14 mouse cellular contexts compared by ENCODE assay signal in the genomic region with DNA sequence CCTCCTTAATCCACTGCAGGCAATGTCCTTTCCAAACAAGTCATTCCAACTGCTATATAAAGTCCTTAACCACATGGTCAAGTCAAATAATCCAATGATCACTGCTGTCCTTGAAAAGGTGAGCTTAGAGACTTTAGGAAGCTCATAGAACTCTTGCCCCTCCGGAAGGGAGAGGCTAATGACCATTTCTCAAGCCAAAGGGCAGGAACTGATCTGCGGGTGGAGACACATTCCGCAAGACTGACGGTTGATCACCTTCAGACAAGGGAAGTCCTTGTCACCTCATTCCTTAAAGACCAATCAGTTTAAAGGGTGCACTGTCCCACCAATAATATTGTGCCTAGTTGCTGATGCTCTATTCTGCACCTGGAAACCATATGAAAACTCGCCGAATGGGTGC.
"Had no signal": no experiment of that assay in that cellular context is flagged by ENCODE, and none has a peak within 500 bp of the region (broad histone marks: within the 10 kb centered on the region; RNA-seq: fewer than 3 reads in every experiment).

No protein-coding gene starts in this region.

- H3K27me3 ChIP-seq: midbrain, embryonic 13.5 days; midbrain, embryonic 15.5 days; neural tube, embryonic 12.5 days; stomach, embryonic 15.5 days had no signal

- H3K4me2 ChIP-seq: lung, embryonic 14.5 days; midbrain, embryonic 11.5 days; midbrain, embryonic 13.5 days; midbrain, embryonic 15.5 days; neural tube, embryonic 12.5 days; stomach, embryonic 15.5 days had no signal

- H3K9ac ChIP-seq: lung, embryonic 14.5 days; midbrain, embryonic 13.5 days; midbrain, embryonic 15.5 days; neural tube, embryonic 12.5 days; stomach, embryonic 15.5 days had no signal

- H3K36me3 ChIP-seq: midbrain, embryonic 13.5 days; midbrain, embryonic 15.5 days; neural tube, embryonic 12.5 days; stomach, embryonic 15.5 days had no signal

- H3K27ac ChIP-seq: midbrain, embryonic 13.5 days; midbrain, embryonic 15.5 days; neural tube, embryonic 12.5 days; stomach, embryonic 15.5 days; stomach, postnatal 0 days had no signal

- H3K9me3 ChIP-seq: midbrain, embryonic 13.5 days; midbrain, embryonic 15.5 days; neural tube, embryonic 12.5 days; stomach, embryonic 15.5 days had no signal

- H3K4me3 ChIP-seq: midbrain, embryonic 13.5 days; midbrain, embryonic 15.5 days; neural tube, embryonic 12.5 days; stomach, embryonic 15.5 days had no signal

- ATAC-seq: midbrain, embryonic 13.5 days; midbrain, embryonic 15.5 days had no signal

- DNase-seq: lung, adult 18-20 months; lung, embryonic 14.5 days; lung, postnatal 10 days; lung, postnatal 4 days; right cerebral cortex, postnatal 14 days; thymus, adult 2 months; thymus, postnatal 25 days; thymus, postnatal 4 days had no signal

- H3K4me1 ChIP-seq: stomach, embryonic 15.5 days had no signal
